Mouse (Mus musculus): ENCODE data around the gene Zbtb4.

Zbtb4 gene

GRCm38 (mm10) chr11:69801379-69801977, 35.8 kb downstream of the Zbtb4 start, which contains the start of gene Fgf11:
Gene Fgf11 (minus strand): TSS chr11:69801857.
- DNase-seq, result no peak

DNA sequence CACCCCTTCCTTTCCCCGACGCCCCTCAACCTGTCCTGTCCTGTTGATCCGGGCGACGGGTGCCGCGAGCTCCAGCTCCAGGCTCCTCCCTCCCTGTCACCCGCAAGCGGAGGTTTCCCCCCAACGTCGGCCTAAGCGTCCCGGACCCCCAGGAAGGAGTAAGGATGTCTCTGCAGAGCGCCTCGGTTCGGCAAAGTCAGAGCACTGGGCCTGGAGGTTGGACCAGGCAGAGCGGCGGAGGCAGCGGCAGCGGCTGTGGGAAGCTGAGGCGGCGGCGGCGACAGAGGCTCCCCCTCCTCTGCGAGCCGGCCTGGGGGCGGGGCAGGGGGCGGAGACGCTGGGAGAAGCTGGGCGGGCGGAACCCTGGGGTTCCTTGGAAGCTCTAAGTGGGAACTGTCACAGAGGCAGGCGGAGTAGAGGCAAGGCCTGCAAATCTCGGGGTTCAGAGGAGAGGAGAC, 37.0 kb downstream of the Zbtb4 start:
- peak; percentile 86 for DNase-seq

- DNase-seq, result no peak
These were observed 37.6 kb downstream of the Zbtb4 start for GRCm38 (mm10) chr11:69803328-69803727.

DNA sequence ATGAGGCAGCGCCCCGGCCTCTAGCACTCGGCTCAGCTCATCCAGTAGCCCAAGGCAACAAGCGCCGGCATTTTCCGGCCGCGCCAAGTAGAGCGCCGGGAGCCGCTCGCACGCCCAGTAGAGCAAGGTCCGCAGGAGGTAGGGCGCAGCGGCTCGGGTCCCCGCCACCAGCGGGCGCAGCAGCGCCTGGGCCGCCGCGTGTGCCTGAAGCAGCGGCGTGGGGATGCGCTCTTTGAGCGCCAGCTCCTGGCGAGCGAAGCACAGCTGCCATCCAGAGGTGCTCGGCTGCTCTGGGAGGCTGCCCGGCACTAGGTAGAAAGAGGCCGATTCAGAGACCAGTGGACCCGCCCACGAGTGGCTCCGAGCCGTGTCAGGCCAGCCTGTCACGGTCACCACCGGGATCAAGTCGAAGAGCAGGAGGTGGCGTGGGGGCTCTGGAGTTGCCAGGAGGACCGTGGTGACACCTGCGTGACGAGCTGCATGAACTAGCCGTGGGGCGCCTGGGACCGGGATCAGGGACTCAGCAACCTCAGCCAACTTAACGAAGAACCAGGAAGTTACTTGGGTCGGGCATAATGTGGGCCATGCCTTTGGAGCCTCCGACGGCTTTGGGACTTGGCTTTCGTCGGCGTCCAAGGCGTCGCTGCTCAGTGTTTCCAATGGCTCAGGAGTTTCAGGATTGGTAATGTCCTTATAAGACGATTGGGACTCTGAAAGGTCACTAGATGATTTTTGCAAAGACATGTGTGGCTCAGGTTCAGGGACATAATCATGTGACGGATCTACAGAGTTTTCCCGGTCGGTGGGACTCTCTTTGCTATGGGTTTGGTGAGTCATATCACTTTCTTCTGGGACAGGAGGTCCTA, 38.3 kb downstream of the Zbtb4 start:
- DNase-seq, result peak; percentile 86

DNA sequence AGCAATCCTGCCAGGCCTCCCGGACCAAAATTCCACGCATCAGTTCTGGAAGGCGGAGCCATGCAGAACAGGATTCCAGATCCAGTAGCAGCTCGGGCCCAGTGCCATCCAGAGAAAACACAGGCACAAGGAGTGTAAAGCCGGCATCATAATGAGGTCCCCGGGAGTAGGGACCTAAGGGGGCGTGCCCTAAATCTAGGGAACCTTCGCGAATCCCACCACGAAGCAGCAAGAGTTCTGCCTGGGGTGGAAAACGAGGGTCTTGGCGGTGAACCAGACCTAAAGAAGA, 38.9 kb downstream of the Zbtb4 start:
- no peak for DNase-seq

DNA sequence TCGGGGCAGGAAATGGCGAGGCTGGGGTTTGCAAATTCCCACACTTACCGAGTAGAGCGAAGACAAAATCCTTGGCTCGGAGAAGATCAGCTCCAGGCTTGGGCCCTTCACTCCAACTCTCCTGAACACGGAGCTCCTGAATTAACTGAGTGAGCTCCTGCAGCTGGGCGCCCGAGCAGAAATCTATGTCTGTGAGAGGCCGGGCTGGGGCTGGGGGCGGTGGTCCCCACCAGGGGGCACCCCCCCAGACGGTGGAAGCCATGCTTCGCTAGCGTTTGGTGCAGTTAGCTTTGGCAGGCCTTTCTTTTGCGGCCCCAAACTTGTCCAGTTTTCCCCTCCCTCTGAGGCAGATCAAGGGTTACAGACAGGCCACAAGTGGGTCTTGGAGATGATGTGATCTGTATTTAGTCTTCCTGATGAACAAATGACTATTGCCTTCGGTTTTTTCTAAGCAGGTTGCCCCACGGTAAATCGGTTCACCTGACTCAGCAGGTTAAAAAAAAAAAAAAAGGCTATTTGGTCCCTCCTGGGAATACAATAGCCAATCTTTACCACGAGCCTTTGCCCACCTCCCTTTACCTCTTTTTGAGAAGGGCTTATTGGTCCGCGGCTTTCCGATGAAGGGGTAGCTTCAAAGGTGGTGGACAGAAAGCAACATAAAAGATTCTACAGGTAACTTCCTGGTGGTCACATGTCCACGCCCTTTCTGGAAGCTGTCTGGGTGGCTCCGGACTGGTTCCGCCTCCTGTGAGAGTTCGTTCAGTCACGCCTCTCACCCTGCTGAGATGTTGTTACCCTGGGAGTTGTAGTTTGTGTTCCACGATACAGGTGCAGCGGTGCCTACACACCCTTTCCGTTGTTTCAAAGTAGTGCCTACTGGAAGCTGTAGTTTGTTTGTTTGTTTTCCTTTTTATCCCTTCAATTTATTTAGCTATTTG, 39.5 kb downstream of the Zbtb4 start, which contains the start of gene Tmem102:
Gene Tmem102, minus strand, starts transcription at position 653 of the 938 bp plus-strand sequence.
- DNase-seq, result peak; percentile 25

GRCm38 (mm10) chr11:69806378-69806777, 40.7 kb downstream of the Zbtb4 start:
- DNase-seq, result no peak

- DNase-seq, result no peak
These were observed 41.9 kb downstream of the Zbtb4 start for GRCm38 (mm10) chr11:69807641-69808040.

- no peak for DNase-seq
These were observed 44.6 kb downstream of the Zbtb4 start for GRCm38 (mm10) chr11:69810280-69810679.

- DNase-seq, result peak; percentile 54
These were observed 49.4 kb downstream of the Zbtb4 start, which contains the start of gene Gm39566 for GRCm38 (mm10) chr11:69815155-69815554. Gene Gm39566 (minus strand): TSS chr11:69815298.

- no peak for DNase-seq
These were observed 50.8 kb downstream of the Zbtb4 start for GRCm38 (mm10) chr11:69816520-69816919.

GRCm38 (mm10) chr11:69818365-69818764, 52.7 kb downstream of the Zbtb4 start, which contains the start of gene Spem2:
Gene Spem2 (minus strand): TSS chr11:69818465.
- DNase-seq, result no peak

DNA sequence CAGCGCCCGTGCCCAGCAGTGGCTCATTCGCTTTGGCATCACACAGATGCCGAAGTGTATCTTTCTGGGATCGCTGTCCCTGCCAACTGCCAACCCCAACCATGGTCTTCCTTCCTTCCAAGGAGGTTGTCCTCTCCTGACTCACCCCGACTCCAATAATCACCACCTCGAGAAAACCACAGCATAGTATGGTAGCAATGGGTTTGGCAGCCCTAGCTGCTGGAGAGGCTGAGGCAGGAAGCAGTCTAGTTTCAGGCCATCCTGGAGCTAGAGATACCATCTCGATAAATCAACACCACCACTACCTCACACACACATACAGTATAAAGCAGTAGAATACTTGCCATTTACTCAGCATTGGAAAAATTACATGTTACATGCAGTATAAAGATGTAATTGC, 53.2 kb downstream of the Zbtb4 start:
- DNase-seq, result no peak

- no peak for DNase-seq
These were observed 56.4 kb downstream of the Zbtb4 start, which contains the start of gene Spem1 for GRCm38 (mm10) chr11:69822080-69822479. Gene Spem1 (minus strand): TSS chr11:69822180.

GRCm38 (mm10) chr11:69823456-69823855, 57.7 kb downstream of the Zbtb4 start:
- DNase-seq, result no peak

DNA sequence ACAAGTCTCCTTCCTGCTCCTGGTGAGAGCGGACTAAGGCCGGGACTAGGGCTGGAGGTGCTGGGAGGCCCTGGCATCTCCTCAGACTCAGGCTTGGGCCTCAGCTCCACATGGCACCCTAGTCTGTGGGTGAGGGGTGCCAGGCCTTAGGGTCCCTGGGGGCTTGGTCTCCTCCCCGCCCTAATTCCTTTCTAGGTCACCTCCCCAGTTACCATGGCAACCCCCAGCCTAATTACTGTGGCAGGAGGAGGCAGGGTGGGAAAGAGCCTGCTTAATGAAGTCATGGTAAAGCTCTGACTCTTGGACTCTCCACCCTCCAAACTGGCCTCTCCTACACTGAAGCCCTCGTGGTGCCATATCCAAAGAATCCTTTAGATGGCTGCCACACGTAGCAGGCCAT, 63.1 kb downstream of the Zbtb4 start:
- DNase-seq, result no peak

GRCm38 (mm10) chr11:69833554-69833953, 67.8 kb downstream of the Zbtb4 start:
- no peak for DNase-seq
